Mouse (Mus musculus) cortical plate, adult 2 months (tissue): Measurements from ENCODE around the gene Kcnip2. TPM values are rescaled to one million over a fixed set of nuclear protein-coding genes. Genes with fewer than 3 reads are reported as not detected.
"Not testable (repeated sequence)": the region's sequence is repeated elsewhere in the genome, so short reads cannot be mapped to it uniquely, and the experiment has no call there.

ENCODE experiments used
- H3K27ac ChIP-seq: fragments of 200-500 bp; 2 replicates; pipeline ENCODE4 v1.5.1; 2012; ENCODE audit warnings: low read length, control low read depth, inconsistent platforms; ENCODE audit not compliant: insufficient read depth
- H3K4me1 ChIP-seq: fragments of 200-500 bp; 2 replicates; pipeline ENCODE4 v1.6.1; 2011; ENCODE audit warnings: low read length; ENCODE audit not compliant: control insufficient read depth, insufficient read depth
- H3K4me3 ChIP-seq: fragments of 200-500 bp; 2 replicates; pipeline ENCODE4 v1.5.1; 2011; ENCODE audit warnings: mild to moderate bottlenecking, low read length, control low read depth; ENCODE audit not compliant: insufficient read depth
- CTCF ChIP-seq: fragments of 200-500 bp; IDR thresholded peaks from 2 replicates; pipeline ENCODE4 v1.5.1; 2011; ENCODE audit warnings: mild to moderate bottlenecking, control low read depth, low read length; ENCODE audit not compliant: insufficient read depth; ENCODE audit errors: extremely low read depth
- POLR2A ChIP-seq: fragments of 200-500 bp; IDR thresholded peaks from 2 replicates; pipeline ENCODE4 v1.6.1; 2011; ENCODE audit warnings: mild to moderate bottlenecking, low read length, control low read depth; ENCODE audit not compliant: insufficient read depth; ENCODE audit errors: extremely low read depth
- polyA plus RNA-seq: library from polyadenylated mRNA; depleted of rRNA; stranded (reverse); fragments of >200 nt; gene quantifications from 2 replicates; pipeline ENCODE4 v1.2.3, GENCODE M21; 2012

The Kcnip2 gene
- polyA plus RNA-seq, 1 experiment = 181 TPM

DNA sequence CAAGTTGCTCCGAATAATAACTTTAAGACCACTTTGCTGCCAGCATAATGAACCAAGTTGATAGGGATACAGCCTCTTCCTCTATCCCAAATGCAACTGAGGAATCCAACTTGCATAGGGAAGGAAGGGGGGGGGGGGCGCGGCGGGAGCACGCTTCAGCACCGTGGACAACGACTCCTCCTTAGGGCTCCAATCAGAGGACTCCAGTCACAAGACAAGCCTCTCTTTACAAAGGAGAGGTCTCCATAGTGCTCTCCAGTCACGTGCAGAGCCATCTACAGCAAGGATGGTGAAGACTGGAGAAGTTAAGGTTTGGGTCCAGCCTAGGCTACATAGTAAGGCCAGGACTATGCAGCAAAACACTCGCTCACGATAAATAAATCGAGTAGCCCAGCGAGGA is 2.1 kb downstream of the Kcnip2 start:
- no peak overlapping the region for H3K27ac ChIP-seq
- peak overlapping the region; percentile 72 for H3K4me3 ChIP-seq
- TF ChIP-seq POLR2A (no peak), CTCF (no peak)
- peaks cover 6% of the 10 kb centered on the region for H3K4me1 ChIP-seq

DNA sequence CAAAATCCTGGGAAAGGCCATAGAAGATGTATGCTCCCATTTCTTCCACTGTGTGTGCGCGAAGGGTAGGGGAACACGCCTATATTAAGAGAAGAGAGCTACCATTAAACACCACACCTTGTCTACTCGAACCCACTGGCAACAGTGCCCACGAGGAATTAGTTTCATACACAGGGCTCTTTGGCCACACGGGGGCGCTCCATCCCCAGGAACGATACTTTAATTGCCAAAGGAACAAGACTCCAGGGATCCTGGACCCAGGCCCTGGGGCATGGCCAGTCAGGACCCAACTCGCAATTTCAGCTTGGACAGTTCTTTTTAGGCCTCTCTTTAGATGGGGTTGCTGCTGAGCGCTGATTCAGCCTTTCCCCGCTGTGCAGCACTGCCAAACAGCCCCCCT is 2.6 kb downstream of the Kcnip2 start:
- Histone ChIP-seq H3K27ac (no peak overlapping the region), H3K4me3 (no peak overlapping the region)

GRCm38 (mm10) chr19:45812673-45813252 is 3.1 kb downstream of the Kcnip2 start:
- TF ChIP-seq POLR2A = no peak
- no peak for TF ChIP-seq CTCF
- H3K4me3 ChIP-seq = no peak overlapping the region
- H3K27ac ChIP-seq = no peak overlapping the region

More for the DNA sequence above, 2.6 kb downstream of the Kcnip2 start:
- TF ChIP-seq CTCF (peak; percentile 78), POLR2A (no peak)
- peaks cover 6% of the 10 kb centered on the region for H3K4me1 ChIP-seq

GRCm38 (mm10) chr19:45812115-45812514 is 3.7 kb downstream of the Kcnip2 start:
- TF ChIP-seq CTCF = no peak
- TF ChIP-seq POLR2A = no peak
- Histone ChIP-seq H3K4me1 (peaks cover 2% of the 10 kb centered on the region; the same call in 1 of the 2 replicates), H3K27ac (no peak overlapping the region), H3K4me3 (no peak overlapping the region)

More at GRCm38 (mm10) chr19:45812673-45813252, 3.1 kb downstream of the Kcnip2 start:
- H3K4me1 ChIP-seq = peaks cover 6% of the 10 kb centered on the region

DNA sequence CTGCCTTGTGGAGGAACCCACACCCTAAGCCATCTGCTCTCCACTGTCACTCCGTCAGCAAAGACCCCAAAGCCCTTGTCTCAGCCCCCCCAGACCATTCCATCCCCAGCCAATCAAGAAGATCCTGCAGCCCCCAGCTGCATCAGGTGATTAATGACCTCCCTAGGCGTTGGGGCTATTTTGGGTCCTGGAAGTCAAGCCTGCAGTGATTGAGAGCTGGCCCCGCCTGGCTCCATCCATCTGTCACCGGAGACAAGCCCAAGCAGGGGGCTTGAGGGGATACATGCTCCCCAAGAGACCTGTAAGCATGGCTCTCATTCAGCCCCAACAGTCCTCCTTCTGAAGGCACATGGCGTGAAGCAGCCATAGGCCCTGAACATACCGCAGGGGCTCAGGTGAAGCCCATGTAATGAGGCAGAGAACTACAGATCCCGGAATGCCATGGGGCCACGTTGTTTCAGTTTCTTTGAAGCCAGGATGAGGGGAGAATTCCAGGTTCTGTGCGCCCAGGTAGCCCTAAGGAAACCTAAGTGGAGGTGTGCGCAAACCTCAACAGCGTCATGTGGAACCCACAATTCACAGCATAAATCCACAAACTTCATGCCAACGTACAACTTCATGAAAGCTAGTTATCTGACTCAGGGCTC is 4.7 kb downstream of the Kcnip2 start:
- Histone ChIP-seq H3K27ac (no peak overlapping the region), H3K4me1 (peaks cover 2% of the 10 kb centered on the region; the same call in 1 of the 2 replicates), H3K4me3 (no peak overlapping the region)
- TF ChIP-seq CTCF = no peak
- TF ChIP-seq POLR2A = no peak

GRCm38 (mm10) chr19:45807732-45808131 is 8.1 kb downstream of the Kcnip2 start:
- no peak overlapping the region for H3K27ac ChIP-seq
- no peak for TF ChIP-seq CTCF
- no peak for TF ChIP-seq POLR2A
- H3K4me1 ChIP-seq = peaks cover 2% of the 10 kb centered on the region; the same call in 1 of the 2 replicates
- no peak overlapping the region for H3K4me3 ChIP-seq

- H3K4me1 ChIP-seq, H3K4me3 ChIP-seq, H3K27ac ChIP-seq: not testable (repeated sequence)
Measured at GRCm38 (mm10) chr19:45805817-45806216, 10.0 kb downstream of the Kcnip2 start.

DNA sequence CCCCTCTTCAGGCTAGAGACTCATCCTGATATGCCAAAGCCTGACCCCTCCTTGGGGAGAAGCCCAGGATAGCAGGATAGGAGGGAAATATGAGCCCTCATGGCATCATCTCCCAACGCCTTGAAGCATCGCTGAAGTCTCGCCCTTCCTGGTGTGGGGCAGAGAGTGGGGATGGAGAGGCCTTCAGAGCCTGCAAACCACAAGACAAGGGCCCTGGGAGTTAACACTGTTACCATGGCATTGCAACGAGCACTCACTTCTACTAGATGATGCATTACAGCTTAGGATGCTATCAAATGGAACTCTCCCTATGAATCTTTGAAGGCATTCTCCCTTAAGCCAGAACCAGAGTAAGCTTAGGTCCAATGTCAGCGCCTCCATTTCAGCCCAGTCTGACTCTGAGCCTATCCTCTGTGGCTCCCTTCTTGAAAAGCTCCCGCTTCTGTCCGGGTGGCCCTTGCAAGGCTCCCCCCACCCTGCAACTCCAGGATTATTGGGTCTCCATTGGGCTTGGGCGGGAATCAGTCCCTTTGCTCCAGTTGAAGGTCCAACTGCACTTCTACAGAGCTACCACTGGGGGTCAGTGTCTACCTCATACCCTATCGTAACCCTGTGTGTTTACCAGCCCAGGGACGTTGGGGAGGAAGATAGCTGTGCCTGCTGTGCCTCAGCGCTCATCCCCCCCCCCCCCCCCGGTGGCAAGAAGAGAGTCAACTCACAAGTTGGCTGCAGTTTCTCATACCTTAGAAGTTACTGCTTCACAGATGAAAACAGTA is 11.1 kb downstream of the Kcnip2 start:
- peak; percentile 87 for TF ChIP-seq CTCF
- TF ChIP-seq POLR2A = no peak
- H3K4me3 ChIP-seq = no peak overlapping the region
- no peak overlapping the region for H3K27ac ChIP-seq
- H3K4me1 ChIP-seq = no peaks in the 10 kb centered on the region

- TF ChIP-seq CTCF (no peak), POLR2A (no peak)
Measured at GRCm38 (mm10) chr19:45803408-45803807, 12.5 kb downstream of the Kcnip2 start.

More at GRCm38 (mm10) chr19:45803408-45803807, 12.5 kb downstream of the Kcnip2 start:
- Histone ChIP-seq H3K4me3 (no peak overlapping the region), H3K4me1 (no peaks in the 10 kb centered on the region), H3K27ac (no peak overlapping the region)
